Mouse (Mus musculus) forebrain, postnatal 0 days (tissue): ENCODE results near the gene Smim10l2a. TPM values are rescaled to one million over a fixed set of nuclear protein-coding genes. Genes with fewer than 3 reads are reported as not detected.
"Not testable (repeated sequence)": the region's sequence is repeated elsewhere in the genome, so short reads cannot be mapped to it uniquely, and the experiment has no call there.

Experiments
- ATAC-seq: fragments of 200-750 bp; cut with Nextera tagmentation; 2 replicates; pipeline ENCODE4 v1.8.0; 2017; ENCODE audit warnings: mild to moderate bottlenecking, moderate library complexity
- DNase-seq: peaks from one replicate; pipeline ENCODE4 v3.0.0-alpha.2; 2015
- H3K27ac ChIP-seq: fragments of 300-500 bp; sonication (generic); 2 replicates; pipeline ENCODE4 v1.5.1; 2014; ENCODE audit warnings: low read depth, mild to moderate bottlenecking, antibody characterized with exemption, low read length, moderate library complexity, mixed read lengths
- H3K27me3 ChIP-seq: fragments of 300-500 bp; sonication (generic); 2 replicates; pipeline ENCODE4 v1.6.1; 2014; ENCODE audit warnings: mild to moderate bottlenecking, low read length, mixed read lengths; ENCODE audit not compliant: insufficient read depth
- H3K36me3 ChIP-seq: fragments of 300-500 bp; sonication (generic); 2 replicates; pipeline ENCODE4 v1.6.1; 2014; ENCODE audit warnings: mild to moderate bottlenecking, moderate library complexity; ENCODE audit not compliant: insufficient read depth
- H3K4me1 ChIP-seq: fragments of 300-500 bp; sonication (generic); 2 replicates; pipeline ENCODE4 v1.6.1; 2014; ENCODE audit warnings: antibody characterized with exemption; ENCODE audit not compliant: insufficient read depth
- H3K4me2 ChIP-seq: fragments of 300-500 bp; sonication (generic); 2 replicates; pipeline ENCODE4 v1.6.1; 2014; ENCODE audit warnings: low read depth, mild to moderate bottlenecking, moderate library complexity
- H3K4me3 ChIP-seq: fragments of 300-500 bp; sonication (generic); 2 replicates; pipeline ENCODE4 v1.5.1; 2014; ENCODE audit warnings: low read depth, low read length, mixed read lengths
- H3K9ac ChIP-seq: fragments of 300-500 bp; sonication (generic); 2 replicates; pipeline ENCODE4 v1.6.1; 2014; ENCODE audit warnings: mild to moderate bottlenecking
- H3K9me3 ChIP-seq: fragments of 300-500 bp; sonication (generic); 2 replicates; pipeline ENCODE4 v1.6.1; 2016; ENCODE audit warnings: low read length
- CTCF ChIP-seq: sonication (generic); IDR thresholded peaks from 2 replicates; pipeline ENCODE4 v1.5.1; 2016; ENCODE audit warnings: antibody characterized with exemption, control low read depth, low read depth
- WGBS: fragments of 180-500 bp; shearing (Covaris S2); extraction: QIAGEN DNeasy Blood & Tissue Kit; methylation state at CpG from one replicate; pipeline ENCODE4 v1.1.7; 2014; 5-methylcytosine and 5-hydroxymethylcytosine counted together
- polyA plus RNA-seq: library from polyadenylated mRNA; unstranded; fragments of >200 nt; fragmentation: Nextera tagmentation; extraction: Ambion mirVana; gene quantifications from 2 replicates; pipeline ENCODE4 v1.2.1, GENCODE M21; 2015
- total RNA-seq: library from RNA; depleted of rRNA; stranded (reverse); fragments of >200 nt; gene quantifications from 2 replicates; pipeline ENCODE4 v1.2.3, GENCODE M21; 2014; rRNA removed

The Smim10l2a gene
- total RNA-seq (53.6 and 54.6 TPM in 2 replicates), polyA plus RNA-seq (29.9 and 40.2 TPM in 2 replicates)

- TF ChIP-seq CTCF, result peak; percentile 14; the same call in 1 of the 2 replicates
- H3K27ac ChIP-seq, H3K4me1 ChIP-seq, H3K9me3 ChIP-seq, H3K36me3 ChIP-seq, H3K27me3 ChIP-seq: not testable (repeated sequence)
- DNase-seq (peak; percentile 52), ATAC-seq (peak; percentile 93)
- Histone ChIP-seq H3K4me3 (peak within 1 kb of the TSS; percentile 43), H3K9ac (peak within 1 kb of the TSS; percentile 62), H3K4me2 (peak within 1 kb of the TSS; percentile 52)
- 24% methylated on average over 52 of the region's 56 CpGs for WGBS
Observed at GRCm38 (mm10) chrX:56374431-56375128, at the start of gene Smim10l2a. Smim10l2a (plus strand) TSS chrX:56374586.

- no peak for TF ChIP-seq CTCF
- WGBS, result 75% methylated on average over 3 of the region's 3 CpGs
- Histone ChIP-seq H3K4me2 (no peak overlapping the region), H3K9me3 (no peaks in the 10 kb centered on the region), H3K4me3 (no peak overlapping the region), H3K9ac (no peak overlapping the region), H3K36me3 (no peaks in the 10 kb centered on the region), H3K27ac (no peak overlapping the region), H3K27me3 (no peaks in the 10 kb centered on the region), H3K4me1 (no peaks in the 10 kb centered on the region)
- ATAC-seq (no peak), DNase-seq (no peak)
Observed at GRCm38 (mm10) chrX:56332046-56332445, 42.3 kb upstream of the Smim10l2a start.

- DNase-seq (peak; percentile 33), ATAC-seq (no peak)
- no peak overlapping the region for H3K4me3 ChIP-seq
- H3K36me3 ChIP-seq, result no peaks in the 10 kb centered on the region
- H3K27ac ChIP-seq, result no peak overlapping the region
- no peaks in the 10 kb centered on the region for H3K9me3 ChIP-seq
- no peak overlapping the region for H3K9ac ChIP-seq
- peak; percentile 39 for TF ChIP-seq CTCF
- H3K4me2 ChIP-seq, result no peak overlapping the region
- H3K4me1 ChIP-seq, result no peaks in the 10 kb centered on the region
- no peaks in the 10 kb centered on the region for H3K27me3 ChIP-seq
Observed at GRCm38 (mm10) chrX:56340305-56340704, 34.1 kb upstream of the Smim10l2a start.

DNA sequence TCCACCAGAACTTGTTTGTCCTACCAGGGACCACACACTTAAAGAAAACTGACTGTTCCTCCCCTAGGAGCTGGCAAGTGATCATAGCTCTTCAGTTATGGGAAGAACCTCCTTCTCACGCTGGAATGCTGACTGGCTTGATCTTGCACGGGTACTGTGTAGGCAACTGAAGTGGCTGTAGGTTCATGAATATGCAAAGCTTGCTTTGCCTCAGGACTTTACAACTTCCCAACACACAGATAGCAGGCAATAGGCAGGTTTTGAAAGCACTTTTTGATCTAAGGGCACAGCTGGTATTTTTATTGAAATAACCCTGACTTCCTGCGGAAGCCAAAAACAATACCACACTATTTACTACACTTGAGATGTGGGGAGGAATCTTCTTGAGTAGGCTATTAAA lies 31.5 kb upstream of the Smim10l2a start:
- ATAC-seq, result no peak
- H3K9me3 ChIP-seq, result no peaks in the 10 kb centered on the region
- no peak overlapping the region for H3K4me3 ChIP-seq
- no peak overlapping the region for H3K4me2 ChIP-seq
- WGBS, result 75% methylated on average over 3 of the region's 3 CpGs
- H3K9ac ChIP-seq, result no peak overlapping the region
- peaks cover 3% of the 10 kb centered on the region; the same call in 1 of the 2 replicates for H3K4me1 ChIP-seq
- H3K27ac ChIP-seq, result no peak overlapping the region
- no peak for TF ChIP-seq CTCF
- H3K27me3 ChIP-seq, result no peaks in the 10 kb centered on the region
- DNase-seq, result no peak
- H3K36me3 ChIP-seq, result no peaks in the 10 kb centered on the region

- peak; percentile 100 for ATAC-seq
- peak; percentile 89 for DNase-seq
- Histone ChIP-seq H3K36me3 (no peaks in the 10 kb centered on the region), H3K9me3 (no peaks in the 10 kb centered on the region), H3K9ac (peak within 1 kb of the TSS; percentile 60), H3K4me2 (peak within 1 kb of the TSS; percentile 47), H3K27ac (no peak within 1 kb of the TSS), H3K4me3 (peak within 1 kb of the TSS; percentile 58), H3K27me3 (no peaks in the 10 kb centered on the region), H3K4me1 (peaks cover 3% of the 10 kb centered on the region; the same call in 1 of the 2 replicates)
- TF ChIP-seq CTCF, result no peak
- WGBS, result 31% methylated on average over 39 of the region's 39 CpGs
Observed at GRCm38 (mm10) chrX:56346176-56346931, 28.0 kb upstream of the Smim10l2a start, which contains the start of gene Zfp449. Zfp449 (plus strand) TSS chrX:56346400.

GRCm38 (mm10) chrX:56346932-56347253 lies 27.5 kb upstream of the Smim10l2a start:
- Histone ChIP-seq H3K27ac (no peak overlapping the region), H3K9ac (no peak overlapping the region), H3K4me2 (peak overlapping the region; percentile 47), H3K9me3 (no peaks in the 10 kb centered on the region), H3K4me1 (peaks cover 3% of the 10 kb centered on the region; the same call in 1 of the 2 replicates), H3K27me3 (no peaks in the 10 kb centered on the region), H3K36me3 (no peaks in the 10 kb centered on the region), H3K4me3 (peak overlapping the region; percentile 58)
- peak; percentile 6; the same call in 1 of the 2 replicates for ATAC-seq
- 53% methylated on average over 8 of the region's 8 CpGs for WGBS
- TF ChIP-seq CTCF, result no peak
- DNase-seq, result peak; percentile 27

DNA sequence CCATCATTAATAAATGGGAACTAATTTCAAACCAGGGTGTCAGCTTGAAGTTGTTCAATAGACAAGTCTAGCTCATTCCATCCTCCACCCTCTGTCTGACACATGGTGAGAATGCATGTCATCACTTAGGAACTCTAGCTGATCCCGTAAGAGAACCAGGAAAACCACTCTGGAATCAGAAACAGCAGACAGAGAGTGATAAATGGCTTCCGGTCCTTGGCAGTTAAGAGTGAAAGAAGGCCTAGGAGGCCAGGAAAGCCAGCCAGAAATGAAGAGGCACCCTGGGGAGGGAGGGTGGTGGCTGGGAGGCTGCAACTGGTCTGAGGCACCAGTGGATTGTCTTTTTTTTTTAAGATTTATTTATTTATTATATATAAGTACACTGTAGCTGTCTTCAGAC lies 6.5 kb downstream of the Smim10l2a start:
- no peak overlapping the region for H3K27ac ChIP-seq
- H3K9ac ChIP-seq, result no peak overlapping the region
- H3K27me3 ChIP-seq, result no peaks in the 10 kb centered on the region
- no peak for ATAC-seq
- no peaks in the 10 kb centered on the region for H3K36me3 ChIP-seq
- no peak for DNase-seq
- H3K4me1 ChIP-seq, result no peaks in the 10 kb centered on the region
- TF ChIP-seq CTCF, result no peak
- WGBS, result 82% methylated on average over 2 of the region's 2 CpGs
- H3K4me2 ChIP-seq, result no peak overlapping the region
- no peaks in the 10 kb centered on the region for H3K9me3 ChIP-seq
- H3K4me3 ChIP-seq, result no peak overlapping the region
